Mouse (Mus musculus): ENCODE data around the gene Olfr651.
"Not testable (repeated sequence)": the region's sequence is repeated elsewhere in the genome, so short reads cannot be mapped to it uniquely, and the experiment has no call there.

Gene Olfr651

GRCm38 (mm10) chr7:104549833-104550232 lies at the start of gene Olfr651:
TSS of gene Olfr651 (plus strand) at chr7:104550133.
- no peak for DNase-seq

- DNase-seq: not testable (repeated sequence)
Observed at GRCm38 (mm10) chr7:104501186-104501585, 48.7 kb upstream of the Olfr651 start.

- DNase-seq: no peak
Observed at GRCm38 (mm10) chr7:104501589-104502371, 48.2 kb upstream of the Olfr651 start.

GRCm38 (mm10) chr7:104507421-104508065 lies 42.4 kb upstream of the Olfr651 start, which contains the start of gene Trim30d:
TSS of gene Trim30d (minus strand) at chr7:104507849.
- DNase-seq: not testable (repeated sequence)

- DNase-seq: no peak
Observed at GRCm38 (mm10) chr7:104552700-104553099, 2.8 kb downstream of the Olfr651 start.

- DNase-seq: no peak
Observed at GRCm38 (mm10) chr7:104560601-104561000, 10.7 kb downstream of the Olfr651 start, which contains the start of gene Olfr652. TSS of gene Olfr652 (plus strand) at chr7:104560901.

- no peak for DNase-seq
Observed at GRCm38 (mm10) chr7:104577014-104577413, 27.1 kb downstream of the Olfr651 start, which contains the start of gene Olfr653. TSS of gene Olfr653 (plus strand) at chr7:104577314.

GRCm38 (mm10) chr7:104580846-104581245 lies 30.9 kb downstream of the Olfr651 start:
- no peak for DNase-seq

- DNase-seq: no peak
Observed at GRCm38 (mm10) chr7:104581429-104581828, 31.5 kb downstream of the Olfr651 start.

GRCm38 (mm10) chr7:104586725-104587124 lies 36.8 kb downstream of the Olfr651 start, which contains the start of gene Olfr654:
TSS of gene Olfr654 (plus strand) at chr7:104587025.
- no peak for DNase-seq

GRCm38 (mm10) chr7:104588274-104588673 lies 38.3 kb downstream of the Olfr651 start:
- DNase-seq: no peak

- no peak for DNase-seq
Observed at GRCm38 (mm10) chr7:104601679-104602078, 51.7 kb downstream of the Olfr651 start, which contains the start of gene Olfr655. TSS of gene Olfr655 (minus strand) at chr7:104601779.

- DNase-seq: peak; percentile 39 to 49
Observed at GRCm38 (mm10) chr7:104603173-104603572, 53.2 kb downstream of the Olfr651 start.

Data from thymus, postnatal 36 days (tissue).